Mouse (Mus musculus): ENCODE measurements around the gene Gc.

DNA sequence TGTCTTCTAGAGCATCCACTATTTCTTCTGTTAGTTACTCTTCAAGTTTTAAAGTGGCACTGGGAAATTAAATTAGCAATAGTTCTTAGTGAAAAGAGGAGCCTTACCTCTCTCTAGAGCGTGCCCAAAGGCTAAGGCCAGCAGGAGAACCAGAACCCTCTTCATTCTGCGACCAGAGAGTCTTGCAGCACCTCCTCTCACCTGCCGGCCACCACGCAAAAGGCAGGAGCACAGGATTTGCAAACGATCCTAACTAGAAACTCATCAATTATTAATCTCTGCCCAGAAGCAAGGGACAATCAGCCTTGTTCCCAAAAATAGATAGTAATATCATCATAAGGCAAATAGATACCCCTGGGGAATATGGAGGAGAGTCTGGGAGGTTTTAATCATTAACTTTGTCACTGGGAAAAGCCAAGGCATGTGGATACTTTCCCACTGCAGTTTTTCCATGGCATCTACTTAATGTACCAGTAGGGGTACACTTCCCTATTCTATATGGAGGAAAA, at the start of gene Gc:
- no peak for TF ChIP-seq POLR2A (IDR thresholded peaks at IDR 0.05; ENCODE audit: borderline replicate concordance, control insufficient read depth, low read depth, low read length)
- no peak for TF ChIP-seq CTCF (IDR thresholded peaks at IDR 0.05; ENCODE audit: control insufficient read depth, insufficient read depth, low read length)
